Mouse (Mus musculus) heart, postnatal 0 days (tissue): Measurements from ENCODE around the gene Dgkd. TPM values are rescaled to one million over a fixed set of nuclear protein-coding genes. Genes with fewer than 3 reads are reported as not detected.

Experiments used
- ATAC-seq: fragments of 200-750 bp; cut with Nextera tagmentation; 2 replicates; pipeline ENCODE4 v1.8.0; 2017; ENCODE audit warnings: low read depth, moderate number of reproducible peaks, moderate library complexity; ENCODE audit not compliant: insufficient read depth
- DNase-seq: peaks from one replicate; pipeline ENCODE4 v3.0.0-alpha.2; 2016; ENCODE audit warnings: low spot score
- H3K27ac ChIP-seq: fragments of 300-500 bp; sonication (generic); 2 replicates; pipeline ENCODE4 v1.5.1; 2014; ENCODE audit warnings: low read depth, mild to moderate bottlenecking
- H3K27me3 ChIP-seq: fragments of 300-500 bp; sonication (generic); 2 replicates; pipeline ENCODE4 v1.6.1; 2014; ENCODE audit warnings: low read length, mixed read lengths; ENCODE audit not compliant: control insufficient read depth, insufficient read depth
- H3K36me3 ChIP-seq: fragments of 300-500 bp; sonication (generic); replicated peaks from 2 replicates; pipeline ENCODE4 v1.6.1; 2014; ENCODE audit warnings: low read length, mixed read lengths; ENCODE audit not compliant: control insufficient read depth, insufficient read depth
- H3K4me1 ChIP-seq: fragments of 300-500 bp; sonication (generic); 2 replicates; pipeline ENCODE4 v1.6.1; 2014; ENCODE audit warnings: antibody characterized with exemption; ENCODE audit not compliant: control insufficient read depth, insufficient read depth
- H3K4me2 ChIP-seq: fragments of 300-500 bp; sonication (generic); 2 replicates; pipeline ENCODE4 v1.6.1; 2014; ENCODE audit warnings: low read depth, mild to moderate bottlenecking, low read length, moderate library complexity
- H3K4me3 ChIP-seq: fragments of 300-500 bp; sonication (generic); 2 replicates; pipeline ENCODE4 v1.5.1; 2014; ENCODE audit warnings: low read depth, low read length
- H3K9ac ChIP-seq: fragments of 300-500 bp; sonication (generic); replicated peaks from 2 replicates; pipeline ENCODE4 v1.6.1; 2014; ENCODE audit warnings: low read depth, low read length, mixed read lengths
- H3K9me3 ChIP-seq: fragments of 300-500 bp; sonication (generic); replicated peaks from 2 replicates; pipeline ENCODE4 v1.6.1; 2016; ENCODE audit warnings: low read length; ENCODE audit not compliant: control insufficient read depth
- CTCF ChIP-seq: IDR thresholded peaks from 2 replicates; pipeline ENCODE4 v1.5.1; 2016; ENCODE audit warnings: antibody characterized with exemption, control low read depth, low read depth
- EP300 ChIP-seq: IDR thresholded peaks from 2 replicates; pipeline ENCODE4 v1.6.1; 2016; ENCODE audit warnings: antibody characterized with exemption, low read depth
- WGBS: fragments of 180-500 bp; shearing (Covaris S2); extraction: QIAGEN DNeasy Blood & Tissue Kit; methylation state at CpG from one replicate; pipeline ENCODE4 v1.1.7; 2014; 5-methylcytosine and 5-hydroxymethylcytosine counted together
- polyA plus RNA-seq: library from polyadenylated mRNA; unstranded; fragments of >200 nt; fragmentation: Nextera tagmentation; extraction: Ambion mirVana; gene quantifications from 2 replicates; pipeline ENCODE4 v1.2.1, GENCODE M21; 2015
- total RNA-seq: library from RNA; depleted of rRNA; stranded (reverse); fragments of >200 nt; gene quantifications from 2 replicates; pipeline ENCODE4 v1.2.3, GENCODE M21; 2014; ENCODE audit warnings: low replicate concordance

Gene Dgkd
- total and polyA plus RNA-seq, 2 experiments from 2014 or later = 14.1 to 40.5 TPM

DNA sequence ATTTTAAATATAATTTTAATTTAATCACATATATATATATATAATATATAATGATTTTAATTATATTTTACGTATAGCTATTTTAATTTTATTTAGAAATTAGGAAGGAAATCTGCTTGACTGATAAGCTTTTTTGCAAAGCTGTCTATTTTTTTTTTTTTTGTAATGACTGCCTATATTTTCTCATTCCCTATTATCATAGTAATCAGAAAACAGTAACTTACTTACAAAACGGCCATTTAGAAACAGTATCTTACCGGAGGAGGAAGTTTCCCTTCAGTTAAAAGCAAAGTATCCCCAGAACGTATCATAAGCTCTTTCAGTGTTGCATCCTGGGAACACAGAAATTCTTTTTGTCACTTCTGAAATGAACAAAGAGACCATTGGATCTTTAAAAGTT lies 106.4 kb downstream of the Dgkd start:
- no peak for ATAC-seq
- no peak overlapping the region for H3K4me2 ChIP-seq
- H3K9me3 ChIP-seq = no peaks in the 10 kb centered on the region
- 63% methylated on average over 4 of the region's 4 CpGs for WGBS
- H3K4me1 ChIP-seq = 0 out of 2 replicates have a peak, but pooled peaks cover 4% of the 10 kb centered on the region
- DNase-seq = no peak
- no peak overlapping the region for H3K27ac ChIP-seq
- H3K4me3 ChIP-seq = no peak overlapping the region
- no peaks in the 10 kb centered on the region for H3K27me3 ChIP-seq
- no peak overlapping the region for H3K9ac ChIP-seq
- H3K36me3 ChIP-seq = peaks cover 76% of the 10 kb centered on the region
- TF ChIP-seq CTCF (no peak), EP300 (no peak)

GRCm38 (mm10) chr1:87959998-87960431 lies 106.9 kb downstream of the Dgkd start:
- no peak for TF ChIP-seq EP300
- Histone ChIP-seq H3K4me3 (no peak overlapping the region), H3K4me2 (no peak overlapping the region), H3K9ac (no peak overlapping the region), H3K27me3 (no peaks in the 10 kb centered on the region), H3K27ac (peak overlapping the region; percentile 30; the same call in 1 of the 2 replicates), H3K9me3 (no peaks in the 10 kb centered on the region), H3K36me3 (peaks cover 74% of the 10 kb centered on the region), H3K4me1 (0 out of 2 replicates have a peak, but pooled peaks cover 4% of the 10 kb centered on the region)
- WGBS = 17% methylated on average over 4 of the region's 4 CpGs
- ATAC-seq (no peak), DNase-seq (no peak)

GRCm38 (mm10) chr1:87960752-87961151 lies 107.7 kb downstream of the Dgkd start:
- H3K9me3 ChIP-seq = no peaks in the 10 kb centered on the region
- H3K27me3 ChIP-seq = no peaks in the 10 kb centered on the region
- no peak overlapping the region for H3K4me2 ChIP-seq
- H3K9ac ChIP-seq = no peak overlapping the region
- TF ChIP-seq CTCF (no peak), EP300 (no peak)
- 0 out of 2 replicates have a peak, but pooled peaks cover 4% of the 10 kb centered on the region for H3K4me1 ChIP-seq
- no peak overlapping the region for H3K4me3 ChIP-seq
- 88% methylated on average over 4 of the region's 4 CpGs for WGBS
- ATAC-seq (no peak), DNase-seq (no peak)
- H3K36me3 ChIP-seq = peaks cover 73% of the 10 kb centered on the region
- H3K27ac ChIP-seq = no peak overlapping the region

GRCm38 (mm10) chr1:87961459-87962167 lies 108.5 kb downstream of the Dgkd start:
- Histone ChIP-seq H3K27me3 (no peaks in the 10 kb centered on the region), H3K9ac (no peak overlapping the region), H3K9me3 (no peaks in the 10 kb centered on the region), H3K36me3 (peaks cover 72% of the 10 kb centered on the region), H3K4me3 (no peak overlapping the region), H3K4me2 (no peak overlapping the region), H3K27ac (no peak overlapping the region), H3K4me1 (0 out of 2 replicates have a peak, but pooled peaks cover 4% of the 10 kb centered on the region)
- TF ChIP-seq CTCF (no peak), EP300 (no peak)
- no peak for ATAC-seq
- DNase-seq = no peak
- 63% methylated on average over 2 of the region's 2 CpGs for WGBS

- no peak overlapping the region for H3K4me2 ChIP-seq
- TF ChIP-seq EP300 (no peak), CTCF (no peak)
- no peak overlapping the region for H3K27ac ChIP-seq
- no peaks in the 10 kb centered on the region for H3K27me3 ChIP-seq
- no peak overlapping the region for H3K4me3 ChIP-seq
- no peaks in the 10 kb centered on the region for H3K4me1 ChIP-seq
- H3K36me3 ChIP-seq = peaks cover 65% of the 10 kb centered on the region
- H3K9ac ChIP-seq = no peak overlapping the region
- DNase-seq (no peak), ATAC-seq (no peak)
- WGBS = 75% methylated on average over 4 of the region's 4 CpGs
- no peaks in the 10 kb centered on the region for H3K9me3 ChIP-seq
These were observed 117.3 kb downstream of the Dgkd start for GRCm38 (mm10) chr1:87970381-87970780.

GRCm38 (mm10) chr1:87982291-87982690 lies 129.2 kb downstream of the Dgkd start:
- Histone ChIP-seq H3K4me1 (no peaks in the 10 kb centered on the region), H3K36me3 (peaks cover 85% of the 10 kb centered on the region), H3K4me2 (no peak overlapping the region), H3K27ac (no peak overlapping the region), H3K4me3 (no peak overlapping the region), H3K9ac (no peak overlapping the region), H3K9me3 (no peaks in the 10 kb centered on the region), H3K27me3 (no peaks in the 10 kb centered on the region)
- no peak for TF ChIP-seq EP300
- no peak for TF ChIP-seq CTCF
- ATAC-seq (no peak), DNase-seq (no peak)
- 83% methylated on average over 4 of the region's 4 CpGs for WGBS
